Mouse (Mus musculus) lung, adult 2 months (tissue): ENCODE results near the gene Faap100. TPM values are rescaled to one million over a fixed set of nuclear protein-coding genes. Genes with fewer than 3 reads are reported as not detected.

Experiments used
- DNase-seq: peaks from one replicate; pipeline ENCODE4 v3.0.0; 2022
- H3K4me1 ChIP-seq: fragments of 200-500 bp; 2 replicates; pipeline ENCODE4 v1.6.1; 2011; ENCODE audit warnings: low read length; ENCODE audit not compliant: control insufficient read depth, insufficient read depth
- H3K4me3 ChIP-seq: fragments of 200-500 bp; replicated peaks from 2 replicates; pipeline ENCODE3; 2011; ENCODE audit warnings: low read depth, mild to moderate bottlenecking, control low read depth, low read length; ENCODE audit errors: extremely low read depth
- CTCF ChIP-seq: fragments of 200-500 bp; IDR thresholded peaks from 2 replicates; pipeline ENCODE4 v1.5.1; 2011; ENCODE audit warnings: mild to moderate bottlenecking, low read length, control low read depth; ENCODE audit not compliant: insufficient read depth
- POLR2A ChIP-seq: fragments of 200-500 bp; IDR thresholded peaks from 2 replicates; pipeline ENCODE4 v1.6.1; 2011; ENCODE audit warnings: low read depth, mild to moderate bottlenecking, control low read depth, low read length, borderline replicate concordance; ENCODE audit errors: extremely low read depth
- WGBS: fragments of 180-500 bp; shearing (Covaris S2); methylation state at CpG from one replicate; pipeline ENCODE4 v1.1.7; 2018; 5-methylcytosine and 5-hydroxymethylcytosine counted together
- polyA plus RNA-seq: library from polyadenylated mRNA; depleted of rRNA; stranded (reverse); fragments of >200 nt; gene quantifications from 2 replicates; pipeline ENCODE4 v1.2.3, GENCODE M21; 2012

The Faap100 gene
- polyA plus RNA-seq, 1 experiment, result 67.1 TPM

- no peaks in the 10 kb centered on the region for H3K4me1 ChIP-seq
- WGBS, result 100% methylated on average over 1 of the region's 1 CpGs
- no peak overlapping the region for H3K4me3 ChIP-seq
- no peak for DNase-seq
- TF ChIP-seq POLR2A (no peak), CTCF (no peak)
Measured at GRCm38 (mm10) chr11:120404814-120405213, 26.2 kb upstream of the Faap100 start.

- no peak for DNase-seq
- TF ChIP-seq POLR2A, result no peak
- TF ChIP-seq CTCF, result no peak
- 96% methylated on average over 2 of the region's 2 CpGs for WGBS
- Histone ChIP-seq H3K4me3 (no peak overlapping the region), H3K4me1 (no peaks in the 10 kb centered on the region; the same call in 1 of the 2 replicates)
Measured at GRCm38 (mm10) chr11:120399319-120399718, 20.8 kb upstream of the Faap100 start.

GRCm38 (mm10) chr11:120397602-120398001, 19.0 kb upstream of the Faap100 start:
- TF ChIP-seq CTCF (no peak), POLR2A (no peak)
- no peak overlapping the region for H3K4me3 ChIP-seq
- WGBS, result 70% methylated on average over 2 of the region's 2 CpGs
- no peaks in the 10 kb centered on the region; the same call in 1 of the 2 replicates for H3K4me1 ChIP-seq
- DNase-seq, result no peak

DNA sequence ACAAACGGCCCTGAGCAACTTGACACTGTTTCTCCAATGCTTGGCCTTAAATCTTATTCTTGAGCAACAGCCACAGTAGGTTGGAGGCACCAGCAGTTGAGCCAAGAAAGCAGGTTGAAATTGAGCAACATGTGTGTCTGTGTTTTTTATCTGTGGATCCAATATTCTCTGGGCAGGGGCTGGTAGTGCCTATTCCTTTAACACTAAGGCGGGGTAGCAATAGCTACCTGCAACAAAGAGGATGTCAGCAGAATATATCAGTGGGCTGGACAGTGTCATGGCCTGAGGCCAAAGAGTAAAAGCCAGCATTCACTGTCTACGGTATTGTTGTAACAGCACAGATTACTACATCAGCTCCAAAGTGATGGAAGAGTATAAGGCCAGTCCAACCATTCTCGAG, 17.1 kb upstream of the Faap100 start:
- WGBS, result 67% methylated on average over 4 of the region's 4 CpGs
- TF ChIP-seq CTCF, result no peak
- TF ChIP-seq POLR2A, result no peak
- H3K4me1 ChIP-seq, result no peaks in the 10 kb centered on the region; the same call in 1 of the 2 replicates
- no peak overlapping the region for H3K4me3 ChIP-seq
- DNase-seq, result no peak

DNA sequence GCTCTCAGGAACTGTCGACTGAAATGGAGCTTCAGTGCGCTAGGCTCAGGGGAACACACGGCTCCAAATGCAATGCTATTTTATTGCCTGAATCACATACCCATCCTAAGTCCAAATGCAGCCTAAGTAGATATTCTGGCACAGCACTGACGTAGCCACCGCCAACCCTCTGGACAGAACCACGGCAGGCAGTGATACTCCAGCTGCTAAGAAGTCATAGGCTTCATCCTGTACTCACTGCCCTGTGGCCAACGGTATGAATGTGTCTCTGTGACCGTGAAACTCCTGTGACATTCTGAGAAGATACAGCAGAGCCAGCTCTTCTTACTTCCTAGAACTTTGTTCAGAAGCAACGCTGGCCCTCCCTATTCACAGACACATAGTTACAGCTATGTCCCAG, 10.0 kb upstream of the Faap100 start:
- 91% methylated on average over 9 of the region's 9 CpGs for whole genome bisulfite sequencing
- H3K4me1 ChIP-seq, result no peaks in the 10 kb centered on the region
- no peak overlapping the region for H3K4me3 ChIP-seq
- no peak for TF ChIP-seq CTCF
- TF ChIP-seq POLR2A, result no peak
- DNase-seq, result no peak

DNA sequence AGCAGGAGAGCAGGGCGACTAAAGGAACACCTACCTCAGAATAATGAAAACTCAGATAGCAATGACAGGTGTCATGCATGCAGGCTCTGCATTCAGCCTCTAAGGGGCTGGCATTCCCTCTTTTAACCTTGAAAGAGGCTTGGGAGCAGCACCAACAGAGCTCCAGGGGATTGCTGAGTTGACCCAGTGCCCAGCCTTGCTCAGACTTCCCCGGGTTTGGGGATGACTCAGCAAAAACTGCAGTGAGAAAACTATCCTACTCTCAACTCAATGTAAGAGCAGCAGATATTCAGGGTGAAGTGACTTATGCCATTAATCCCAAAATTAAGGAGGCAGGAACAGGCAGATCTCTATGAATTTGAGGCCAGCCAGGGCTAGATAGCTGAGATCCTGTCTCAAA, 8.6 kb upstream of the Faap100 start:
- no peak for DNase-seq
- H3K4me3 ChIP-seq, result no peak overlapping the region
- 53% methylated on average over 2 of the region's 2 CpGs for whole genome bisulfite sequencing
- no peak for TF ChIP-seq POLR2A
- no peak for TF ChIP-seq CTCF
- H3K4me1 ChIP-seq, result no peaks in the 10 kb centered on the region

GRCm38 (mm10) chr11:120386632-120387031, 8.1 kb upstream of the Faap100 start:
- Histone ChIP-seq H3K4me1 (no peaks in the 10 kb centered on the region), H3K4me3 (no peak overlapping the region)
- DNase-seq, result no peak
- WGBS, result 92% methylated on average over 6 of the region's 6 CpGs
- no peak for TF ChIP-seq POLR2A
- no peak for TF ChIP-seq CTCF

DNA sequence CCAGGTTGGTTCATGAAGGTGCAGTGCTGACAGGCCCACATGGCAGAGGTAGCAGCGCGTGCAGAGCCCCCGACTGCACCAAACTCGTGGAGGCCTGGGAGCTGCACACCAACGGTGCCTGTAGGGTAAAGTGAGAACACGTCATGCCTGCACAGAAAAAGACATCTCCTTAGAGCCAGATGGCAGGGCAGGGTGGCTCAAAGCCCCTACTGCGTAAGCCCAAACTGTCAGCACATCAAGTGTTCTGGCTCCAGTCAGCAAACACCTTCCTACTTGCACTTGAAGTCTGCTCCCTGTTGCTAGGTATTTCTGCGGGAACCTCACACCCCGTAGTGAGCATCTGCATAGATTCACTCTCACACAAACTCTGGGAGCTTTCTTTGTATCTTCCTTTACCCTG, 3.9 kb upstream of the Faap100 start:
- 92% methylated on average over 9 of the region's 9 CpGs for WGBS
- no peak for DNase-seq
- Histone ChIP-seq H3K4me3 (no peak overlapping the region), H3K4me1 (peaks cover 9% of the 10 kb centered on the region)
- no peak for TF ChIP-seq POLR2A
- TF ChIP-seq CTCF, result no peak

- DNase-seq, result no peak
- Histone ChIP-seq H3K4me3 (no peak overlapping the region), H3K4me1 (peaks cover 11% of the 10 kb centered on the region)
- WGBS, result 80% methylated on average over 4 of the region's 4 CpGs
- TF ChIP-seq POLR2A, result no peak
Measured at GRCm38 (mm10) chr11:120381157-120381556, 2.6 kb upstream of the Faap100 start.

DNA sequence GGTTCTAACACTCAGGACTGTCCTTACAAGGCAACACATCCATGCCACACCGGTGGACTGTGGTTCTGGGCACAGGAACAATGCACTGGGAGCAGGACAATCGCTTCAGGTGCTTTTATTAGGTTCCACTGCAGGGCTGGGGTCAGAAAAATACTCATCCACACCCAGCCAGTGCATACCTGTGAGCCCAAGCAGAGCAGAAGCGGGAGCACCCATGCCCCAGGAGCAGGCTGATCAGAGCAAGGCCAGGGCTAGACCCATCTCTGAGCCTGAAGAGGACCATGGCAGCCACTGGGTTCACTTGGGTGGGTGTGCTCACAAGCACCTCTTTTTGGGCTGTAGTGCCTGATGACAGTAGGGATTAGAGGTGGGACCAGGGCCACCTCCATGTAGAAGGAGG, 1.7 kb upstream of the Faap100 start:
- WGBS, result 91% methylated on average over 3 of the region's 3 CpGs
- Histone ChIP-seq H3K4me1 (peaks cover 11% of the 10 kb centered on the region), H3K4me3 (no peak overlapping the region)
- TF ChIP-seq CTCF, result no peak
- TF ChIP-seq POLR2A, result no peak
- no peak for DNase-seq
